Mouse (Mus musculus): ENCODE measurements at regions not wholly inside any gene's neighbourhood (a gene's known extent, or its start where the extent isn't known, plus 50 kb on each side); places are given as distances from the start of the nearest gene placed in this dataset.

DNA sequence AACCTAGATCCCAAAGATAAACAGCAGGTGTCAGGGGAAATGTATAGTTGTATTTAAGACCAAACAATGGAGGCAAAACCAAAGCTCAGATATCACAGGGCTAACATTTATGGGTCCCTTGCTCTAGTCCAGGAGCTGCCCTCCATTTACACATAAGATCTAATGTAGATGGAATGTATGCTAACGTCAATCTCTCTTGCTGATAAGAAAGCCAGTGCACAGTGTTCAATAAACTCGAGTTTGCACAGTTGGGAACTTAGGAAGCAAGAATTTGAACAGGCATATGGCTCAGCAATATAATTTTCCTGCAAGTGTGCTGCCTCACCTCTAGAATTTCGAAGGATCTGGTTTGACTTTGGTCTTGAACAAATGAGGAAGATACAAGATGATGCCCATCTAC, 620.9 kb upstream of the Tenm4 start:
- no peak for TF ChIP-seq CTCF (IDR thresholded peaks at IDR 0.05; ENCODE audit: insufficient read depth, low read depth, low read length)
- no peak for TF ChIP-seq POLR2A (IDR thresholded peaks at IDR 0.05; ENCODE audit: insufficient read depth, low read depth, low read length)

Data from olfactory bulb, adult 2 months (tissue).